Mouse (Mus musculus) lung, embryonic 16.5 days (tissue): ENCODE measurements around the gene Cfap57. TPM values are rescaled to one million over a fixed set of nuclear protein-coding genes. Genes with fewer than 3 reads are reported as not detected.
"Not testable (repeated sequence)": the region's sequence is repeated elsewhere in the genome, so short reads cannot be mapped to it uniquely, and the experiment has no call there.

Experiments
- ATAC-seq: fragments of 200-750 bp; cut with Nextera tagmentation; 2 replicates; pipeline ENCODE4 v1.8.0; 2017; ENCODE audit warnings: low read depth, mild to moderate bottlenecking, moderate library complexity
- H3K27ac ChIP-seq: fragments of 300-500 bp; sonication (generic); 2 replicates; pipeline ENCODE4 v1.5.1; 2014; ENCODE audit warnings: mild to moderate bottlenecking, control low read depth, low read length
- H3K27me3 ChIP-seq: fragments of 300-500 bp; sonication (generic); 2 replicates; pipeline ENCODE4 v1.6.1; 2014; ENCODE audit warnings: low read depth, low read length, mixed read lengths; ENCODE audit not compliant: control insufficient read depth, insufficient read depth
- H3K36me3 ChIP-seq: fragments of 300-500 bp; sonication (generic); 2 replicates; pipeline ENCODE4 v1.6.1; 2014; ENCODE audit warnings: low read length; ENCODE audit not compliant: control insufficient read depth, insufficient read depth
- H3K4me1 ChIP-seq: fragments of 300-500 bp; sonication (generic); replicated peaks from 2 replicates; pipeline ENCODE4 v1.6.1; 2014; ENCODE audit warnings: low read length, mixed read lengths; ENCODE audit not compliant: control insufficient read depth, insufficient read depth
- H3K4me2 ChIP-seq: fragments of 300-500 bp; sonication (generic); 2 replicates; pipeline ENCODE4 v1.6.1; 2014; ENCODE audit warnings: low read depth, low read length, control low read depth
- H3K4me3 ChIP-seq: fragments of 300-500 bp; sonication (generic); 2 replicates; pipeline ENCODE4 v1.5.1; 2014; ENCODE audit warnings: mild to moderate bottlenecking, low read length, control low read depth
- H3K9ac ChIP-seq: fragments of 300-500 bp; sonication (generic); 2 replicates; pipeline ENCODE4 v1.6.1; 2014; ENCODE audit warnings: low read length, control low read depth
- H3K9me3 ChIP-seq: fragments of 300-500 bp; sonication (generic); 2 replicates; pipeline ENCODE4 v1.6.1; 2016; ENCODE audit warnings: low read length; ENCODE audit not compliant: control insufficient read depth
- WGBS: fragments of 180-500 bp; shearing (Covaris S2); extraction: QIAGEN DNeasy Blood & Tissue Kit; methylation state at CpG from one replicate; pipeline ENCODE4 v1.1.7; 2014; 5-methylcytosine and 5-hydroxymethylcytosine counted together
- polyA plus RNA-seq: library from polyadenylated mRNA; unstranded; fragments of >200 nt; fragmentation: Nextera tagmentation; extraction: Ambion mirVana; gene quantifications from 2 replicates; pipeline ENCODE4 v1.2.1, GENCODE M21; 2015

Cfap57 gene
- polyA plus RNA-seq, 1 experiment from 2014 or later, result 1.3 TPM

- Histone ChIP-seq H3K27me3 (no peaks in the 10 kb centered on the region), H3K4me3 (no peak overlapping the region), H3K9ac (no peak overlapping the region), H3K4me1 (no peaks in the 10 kb centered on the region), H3K4me2 (no peak overlapping the region), H3K36me3 (no peaks in the 10 kb centered on the region), H3K27ac (no peak overlapping the region), H3K9me3 (no peaks in the 10 kb centered on the region)
- 47% methylated on average over 10 of the region's 10 CpGs for WGBS
- no peak for ATAC-seq
Measured at GRCm38 (mm10) chr4:118568709-118569108, 51.9 kb downstream of the Cfap57 start.

GRCm38 (mm10) chr4:118566161-118566676 is 54.4 kb downstream of the Cfap57 start:
- Histone ChIP-seq H3K36me3 (no peaks in the 10 kb centered on the region), H3K9me3 (no peaks in the 10 kb centered on the region), H3K9ac (no peak overlapping the region), H3K27me3 (no peaks in the 10 kb centered on the region), H3K4me2 (no peak overlapping the region), H3K27ac (no peak overlapping the region), H3K4me3 (no peak overlapping the region), H3K4me1 (no peaks in the 10 kb centered on the region)
- WGBS, result 31% methylated on average over 7 of the region's 7 CpGs
- ATAC-seq, result 0 out of 2 replicates have a peak, but pooled peaks have one; percentile 17

- H3K4me2 ChIP-seq, result no peak overlapping the region
- no peak overlapping the region for H3K9ac ChIP-seq
- no peaks in the 10 kb centered on the region for H3K27me3 ChIP-seq
- H3K27ac ChIP-seq, result no peak overlapping the region
- H3K4me1 ChIP-seq, result no peaks in the 10 kb centered on the region
- no peak overlapping the region for H3K4me3 ChIP-seq
- no peaks in the 10 kb centered on the region for H3K36me3 ChIP-seq
- 74% methylated on average over 3 of the region's 3 CpGs for WGBS
- ATAC-seq, result no peak
- no peaks in the 10 kb centered on the region for H3K9me3 ChIP-seq
Measured at GRCm38 (mm10) chr4:118564926-118565279, 55.7 kb downstream of the Cfap57 start.

GRCm38 (mm10) chr4:118564062-118564925 is 56.3 kb downstream of the Cfap57 start:
- ATAC-seq, result no peak
- Histone ChIP-seq H3K9ac (no peak overlapping the region), H3K27me3 (no peaks in the 10 kb centered on the region), H3K9me3 (no peaks in the 10 kb centered on the region), H3K36me3 (no peaks in the 10 kb centered on the region), H3K4me1 (no peaks in the 10 kb centered on the region), H3K4me2 (no peak overlapping the region), H3K4me3 (no peak overlapping the region), H3K27ac (no peak overlapping the region)
- WGBS, result 69% methylated on average over 13 of the region's 13 CpGs

GRCm38 (mm10) chr4:118553039-118553649 is 67.4 kb downstream of the Cfap57 start:
- Histone ChIP-seq H3K4me2 (no peak overlapping the region), H3K4me3 (no peak overlapping the region), H3K9me3 (no peaks in the 10 kb centered on the region), H3K36me3 (no peaks in the 10 kb centered on the region), H3K27ac (no peak overlapping the region), H3K9ac (no peak overlapping the region), H3K4me1 (no peaks in the 10 kb centered on the region), H3K27me3 (no peaks in the 10 kb centered on the region)
- WGBS, result 51% methylated on average over 3 of the region's 3 CpGs
- no peak for ATAC-seq

- not testable (repeated sequence) for ATAC-seq, H3K9me3 ChIP-seq
- 83% methylated on average over 10 of the region's 10 CpGs for WGBS
Measured at GRCm38 (mm10) chr4:118548130-118548480, 72.5 kb downstream of the Cfap57 start.

GRCm38 (mm10) chr4:118547424-118548129 is 73.0 kb downstream of the Cfap57 start:
- not testable (repeated sequence) for H3K36me3 ChIP-seq, H3K9ac ChIP-seq, H3K4me1 ChIP-seq, H3K9me3 ChIP-seq, H3K4me2 ChIP-seq, H3K27ac ChIP-seq, H3K27me3 ChIP-seq, ATAC-seq, H3K4me3 ChIP-seq
- WGBS, result 86% methylated on average over 22 of the region's 23 CpGs

More at GRCm38 (mm10) chr4:118548130-118548480, 72.5 kb downstream of the Cfap57 start:
- H3K4me3 ChIP-seq, H3K27me3 ChIP-seq, H3K36me3 ChIP-seq, H3K27ac ChIP-seq, H3K9ac ChIP-seq, H3K4me2 ChIP-seq, H3K4me1 ChIP-seq: not testable (repeated sequence)

GRCm38 (mm10) chr4:118544441-118545127 is 76.0 kb downstream of the Cfap57 start:
- H3K9me3 ChIP-seq, result no peaks in the 10 kb centered on the region
- H3K36me3 ChIP-seq, result no peaks in the 10 kb centered on the region
- peak overlapping the region; percentile 60 for H3K4me2 ChIP-seq
- WGBS, result 41% methylated on average over 14 of the region's 14 CpGs
- peak overlapping the region; percentile 44 for H3K9ac ChIP-seq
- H3K27me3 ChIP-seq, result no peaks in the 10 kb centered on the region
- no peak for ATAC-seq
- H3K4me3 ChIP-seq, result peak overlapping the region; percentile 45
- H3K27ac ChIP-seq, result peak overlapping the region; percentile 92
- 0 out of 2 replicates have a peak, but pooled peaks cover 2% of the 10 kb centered on the region for H3K4me1 ChIP-seq
